Mouse (Mus musculus) MEL (cell line): ENCODE measurements around the gene Dll3.

Experiments
- CTCF ChIP-seq, 3 experiments: IDR thresholded peaks in 2 of 3; conservative IDR thresholded peaks in 1 of 3; 2 replicates each; pipeline ENCODE4 v1.5.1; 2011 to 2012; ENCODE audit warnings: low read length in 3 of 3, low read depth in 2 of 3, mild to moderate bottlenecking in 2 of 3, improper control_type of control experiment in 1 of 3, inconsistent platforms in 1 of 3, mixed read lengths in 1 of 3, moderate library complexity in 1 of 3; ENCODE audit not compliant: control insufficient read depth in 1 of 3, insufficient read depth in 1 of 3, poor library complexity in 1 of 3, severe bottlenecking in 1 of 3
- EP300 ChIP-seq, 2 experiments: IDR thresholded peaks; 2 replicates each; pipeline ENCODE4 v1.6.1; 2011; ENCODE audit warnings: improper control_type of control experiment in 2 of 2, low read length in 2 of 2, low read depth in 1 of 2, mild to moderate bottlenecking in 1 of 2
- MAZ ChIP-seq: IDR thresholded peaks from 2 replicates; pipeline ENCODE4 v1.6.1; 2012; ENCODE audit warnings: low read depth, mild to moderate bottlenecking, inconsistent platforms, low read length, improper control_type of control experiment
- MYC ChIP-seq: IDR thresholded peaks from 2 replicates; pipeline ENCODE4 v1.6.1; 2011; ENCODE audit warnings: low read depth, mild to moderate bottlenecking, low read length, improper control_type of control experiment, moderate library complexity
- POLR2A ChIP-seq, 2 experiments: IDR thresholded peaks; 2 replicates each; pipeline ENCODE4 v1.6.1; 2011 to 2012; ENCODE audit warnings: low read length in 2 of 2, mild to moderate bottlenecking in 2 of 2, control low read depth in 1 of 2, improper control_type of control experiment in 1 of 2, low read depth in 1 of 2, moderate library complexity in 1 of 2; ENCODE audit not compliant: control insufficient read depth in 1 of 2, insufficient read depth in 1 of 2, poor library complexity in 1 of 2
- POLR2AphosphoS2 ChIP-seq: IDR thresholded peaks from 2 replicates; pipeline ENCODE4 v1.6.1; 2011; ENCODE audit warnings: low read length, improper control_type of control experiment
- USF1 ChIP-seq: IDR thresholded peaks from 2 replicates; pipeline ENCODE4 v1.6.1; 2014; ENCODE audit warnings: low read depth, mild to moderate bottlenecking, inconsistent platforms, low read length, improper control_type of control experiment, moderate library complexity

DNA sequence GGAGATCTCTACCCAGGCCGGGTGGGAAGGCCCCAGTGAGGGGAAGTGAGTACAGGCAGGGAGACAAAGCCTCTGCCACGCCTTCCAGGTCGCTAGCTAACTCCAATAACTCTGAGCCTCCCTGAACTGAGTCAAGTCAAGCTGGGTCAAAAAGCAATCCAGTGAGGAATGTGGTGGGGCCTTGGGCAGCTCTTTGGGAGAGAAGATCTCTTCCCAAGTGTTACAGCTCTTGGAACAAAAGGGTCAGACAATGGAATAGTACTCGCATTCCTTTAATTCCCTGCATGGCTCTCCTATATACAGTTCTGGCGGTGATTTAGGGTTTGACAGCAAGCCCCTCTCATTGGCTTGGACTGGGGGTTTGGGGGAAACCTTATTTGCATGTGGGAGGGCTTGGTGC is 39.2 kb downstream of the Dll3 start:
- no peak for TF ChIP-seq POLR2AphosphoS2
- TF ChIP-seq MAZ = no peak
- TF ChIP-seq POLR2A (IDR thresholded peaks at IDR 0.05; ENCODE audit: control insufficient read depth in 1 of 2, insufficient read depth in 1 of 2, low read depth in 1 of 2, low read length in 2 of 2, poor library complexity in 1 of 2) = no peak
- TF ChIP-seq USF1 = no peak
- TF ChIP-seq EP300 (IDR thresholded peaks at IDR 0.05; ENCODE audit: low read depth in 1 of 2, low read length in 2 of 2) = no peak
- no peak for TF ChIP-seq MYC
- no peak for TF ChIP-seq CTCF (IDR thresholded peaks at IDR 0.05 in 2 of 3, conservative IDR thresholded peaks at IDR 0.05 in 1 of 3; ENCODE audit: control insufficient read depth in 1 of 3, insufficient read depth in 1 of 3, low read depth in 2 of 3, low read length in 3 of 3, poor library complexity in 1 of 3, severe bottlenecking in 1 of 3)
